In genomic region chr17:81671245-81671644, GRCm38 (mm10) we compare ENCODE assay signal across 11 mouse cellular contexts.
DNase-seq lines count a peak whose midpoint lies in the region; ATAC-seq and TF ChIP-seq lines count a peak whose summit lies in the region.
"Had no signal": no experiment of that assay in that cellular context is flagged by ENCODE, and none has a peak within 500 bp of the region (broad histone marks: within the 10 kb centered on the region; RNA-seq: fewer than 3 reads in every experiment).

No protein-coding gene starts in this region.

- no peaks in the 10 kb centered on the region for H3K9me3 ChIP-seq in kidney, embryonic 15.5 days (replicated peaks)
- H3K9me3 ChIP-seq in hindbrain, embryonic 15.5 days = no peaks in the 10 kb centered on the region
- no peaks in the 10 kb centered on the region for H3K9me3 ChIP-seq in midbrain, postnatal 0 days (ENCODE audit: low read length)

- peak; percentile 21 for DNase-seq in cerebellum, adult 11-12 months
- no peak for DNase-seq in cerebellum, postnatal 25 days
- no peak for DNase-seq in kidney, postnatal 25 days
- DNase-seq in midbrain, postnatal 0 days (ENCODE audit: low spot score) = peak; percentile 35
- no peak for DNase-seq in urinary bladder, postnatal 25 days (ENCODE audit: low spot score)
- DNase-seq: cerebellum, adult 2 months had no signal

- ATAC-seq in kidney, embryonic 15.5 days (replicated peaks; ENCODE audit: low FRiP score) = no peak
- ATAC-seq in hindbrain, embryonic 15.5 days (ENCODE audit: low FRiP score, low read depth) = no peak
- ATAC-seq in midbrain, postnatal 0 days (ENCODE audit: low FRiP score) = no peak
- ATAC-seq in CD4-positive, CD25-positive, alpha-beta regulatory T cell, adult 4 months = no peak

- H3K27me3 ChIP-seq in kidney, embryonic 15.5 days = peaks cover 24% of the 10 kb centered on the region
- peaks cover 9% of the 10 kb centered on the region; the same call in 1 of the 2 replicates for H3K27me3 ChIP-seq in hindbrain, embryonic 15.5 days
- peaks cover 8% of the 10 kb centered on the region; the same call in 1 of the 2 replicates for H3K27me3 ChIP-seq in midbrain, postnatal 0 days (ENCODE audit: insufficient read depth, low read length)

- no peaks in the 10 kb centered on the region for H3K36me3 ChIP-seq in kidney, embryonic 15.5 days
- no peaks in the 10 kb centered on the region for H3K36me3 ChIP-seq in hindbrain, embryonic 15.5 days
- no peaks in the 10 kb centered on the region for H3K36me3 ChIP-seq in midbrain, postnatal 0 days (ENCODE audit: insufficient read depth, low read length)
- H3K36me3 ChIP-seq: G1E had no signal

- H3K4me1 ChIP-seq in kidney, embryonic 15.5 days = peaks cover 39% of the 10 kb centered on the region
- peaks cover 39% of the 10 kb centered on the region for H3K4me1 ChIP-seq in hindbrain, embryonic 15.5 days (replicated peaks)
- H3K4me1 ChIP-seq in midbrain, postnatal 0 days (ENCODE audit: insufficient read depth, low read length) = 0 out of 2 replicates have a peak, but pooled peaks cover 10% of the 10 kb centered on the region

- whole genome bisulfite sequencing in kidney, embryonic 15.5 days = 20% methylated on average over 5 of the region's 5 CpGs
- WGBS in hindbrain, embryonic 15.5 days = 19% methylated on average over 5 of the region's 5 CpGs
- WGBS in midbrain, postnatal 0 days = 22% methylated on average over 5 of the region's 5 CpGs

- no peak for TF ChIP-seq CTCF in midbrain, postnatal 0 days (IDR thresholded peaks at IDR 0.05)

- H3K4me2 ChIP-seq in kidney, embryonic 15.5 days = peak overlapping the region; percentile 95
- peak overlapping the region; percentile 73 for H3K4me2 ChIP-seq in hindbrain, embryonic 15.5 days
- H3K4me2 ChIP-seq in midbrain, postnatal 0 days (ENCODE audit: low read depth, low read length, poor library complexity, severe bottlenecking) = peak overlapping the region; percentile 61

- H3K9ac ChIP-seq in kidney, embryonic 15.5 days = no peak overlapping the region
- H3K9ac ChIP-seq in hindbrain, embryonic 15.5 days = peak overlapping the region; percentile 99; the same call in 1 of the 2 replicates
- H3K9ac ChIP-seq in midbrain, postnatal 0 days (replicated peaks; ENCODE audit: low read length, poor library complexity, severe bottlenecking) = no peak overlapping the region
- H3K9ac ChIP-seq: liver, embryonic 14.5 days had no signal

- peak overlapping the region; percentile 83 for H3K4me3 ChIP-seq in kidney, embryonic 15.5 days (replicated peaks)
- H3K4me3 ChIP-seq in hindbrain, embryonic 15.5 days = peak overlapping the region; percentile 95; the same call in 1 of the 2 replicates
- peak overlapping the region; percentile 77; the same call in 1 of the 2 replicates for H3K4me3 ChIP-seq in midbrain, postnatal 0 days (ENCODE audit: low read depth, low read length)

- H3K27ac ChIP-seq in kidney, embryonic 15.5 days = no peak overlapping the region
- H3K27ac ChIP-seq in hindbrain, embryonic 15.5 days (replicated peaks) = 0 out of 2 replicates have a peak overlapping the region, but pooled peaks have one; percentile 100
- no peak overlapping the region for H3K27ac ChIP-seq in midbrain, postnatal 0 days (ENCODE audit: low read depth, low read length)
- H3K27ac ChIP-seq: liver, embryonic 14.5 days had no signal

Comparison
In these comparisons a context has a peak if more than half of its experiments do, and no peak if none do; other contexts are left out.
1. DNase-seq: peak in cerebellum, adult 11-12 months (single experiment) and midbrain, postnatal 0 days (single experiment); none in cerebellum, postnatal 25 days (0 of 2), kidney, postnatal 25 days (0 of 2) and urinary bladder, postnatal 25 days (single experiment).
2. Peak in every context shown above with its lines, with median percentiles within 50 percentile points of each other: H3K4me2 ChIP-seq and H3K4me3 ChIP-seq.